Mouse (Mus musculus): ENCODE results near the gene Gm49366. TPM values are rescaled to one million over a fixed set of nuclear protein-coding genes. Genes with fewer than 3 reads are reported as not detected.
"Not testable (repeated sequence)": the region's sequence is repeated elsewhere in the genome, so short reads cannot be mapped to it uniquely, and the experiment has no call there.

Gm49366 gene
- polyA plus RNA-seq (2012; rRNA removed), result not detected in 2 replicates

- peak within 1 kb of the TSS; percentile 78 for H3K27ac ChIP-seq (ENCODE audit: insufficient read depth, low read depth, low read length)
- peak within 1 kb of the TSS; percentile 79 for H3K4me3 ChIP-seq (ENCODE audit: low read depth, low read length)
- peaks cover 13% of the 10 kb centered on the region; the same call in 1 of the 2 replicates for H3K4me1 ChIP-seq (ENCODE audit: control insufficient read depth, insufficient read depth, insufficient read length, low read length)
- 5% methylated on average over 39 of the region's 39 CpGs for WGBS
- not testable (repeated sequence) for H3K36me3 ChIP-seq (ENCODE audit: control insufficient read depth, insufficient read depth, low read length); H3K27me3 ChIP-seq (ENCODE audit: control insufficient read depth, insufficient read depth, low read length)
Observed at GRCm38 (mm10) chr12:84038691-84039111, at the start of gene Gm49366. TSS of gene Gm49366 (plus strand) at chr12:84038935.

- TF ChIP-seq CTCF (IDR thresholded peaks at IDR 0.05; ENCODE audit: extremely low read depth, insufficient read length, insufficient replicate concordance, low read depth, low read length), result no peak
- no peak for TF ChIP-seq POLR2A (IDR thresholded peaks at IDR 0.05; ENCODE audit: low read depth, low read length)
- Histone ChIP-seq H3K36me3 (ENCODE audit: control insufficient read depth, insufficient read depth, low read length) (0 out of 2 replicates have a peak, but pooled peaks cover 2% of the 10 kb centered on the region), H3K4me3 (ENCODE audit: low read depth, low read length) (no peak overlapping the region), H3K27ac (ENCODE audit: insufficient read depth, low read depth, low read length) (no peak overlapping the region), H3K27me3 (ENCODE audit: control insufficient read depth, insufficient read depth, low read length) (no peaks in the 10 kb centered on the region), H3K4me1 (ENCODE audit: control insufficient read depth, insufficient read depth, insufficient read length, low read length) (no peaks in the 10 kb centered on the region)
- 95% methylated on average over 4 of the region's 4 CpGs for whole genome bisulfite sequencing
Observed at GRCm38 (mm10) chr12:83989378-83989777, 49.4 kb upstream of the Gm49366 start.

DNA sequence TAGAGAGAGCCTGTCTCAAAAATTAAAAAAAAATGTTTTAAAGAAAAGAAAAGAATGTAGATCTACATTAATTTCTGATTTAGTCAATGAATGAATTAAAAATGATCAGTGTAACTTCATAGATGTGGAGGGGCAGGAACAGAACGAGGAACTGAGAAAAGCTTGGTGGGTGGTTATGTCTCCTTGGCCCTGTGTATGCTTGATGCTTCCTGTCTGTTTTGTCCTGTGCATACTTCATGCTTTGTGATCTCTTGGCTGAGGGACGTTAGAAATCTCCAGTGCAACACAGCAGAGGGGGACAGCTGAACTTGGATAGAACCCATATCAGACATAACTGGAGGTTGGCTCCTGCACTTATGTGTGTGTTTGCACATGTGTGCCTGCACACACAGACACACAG, 41.5 kb upstream of the Gm49366 start:
- no peak overlapping the region for H3K27ac ChIP-seq (ENCODE audit: insufficient read depth, low read depth, low read length)
- H3K4me3 ChIP-seq (ENCODE audit: low read depth, low read length), result no peak overlapping the region
- 69% methylated on average over 2 of the region's 2 CpGs for WGBS
- 0 out of 2 replicates have a peak, but pooled peaks cover 2% of the 10 kb centered on the region for H3K36me3 ChIP-seq (ENCODE audit: control insufficient read depth, insufficient read depth, low read length)
- no peaks in the 10 kb centered on the region for H3K27me3 ChIP-seq (ENCODE audit: control insufficient read depth, insufficient read depth, low read length)
- no peak for TF ChIP-seq POLR2A (IDR thresholded peaks at IDR 0.05; ENCODE audit: low read depth, low read length)
- TF ChIP-seq CTCF (IDR thresholded peaks at IDR 0.05; ENCODE audit: extremely low read depth, insufficient read length, insufficient replicate concordance, low read depth, low read length), result no peak
- H3K4me1 ChIP-seq (ENCODE audit: control insufficient read depth, insufficient read depth, insufficient read length, low read length), result peaks cover 6% of the 10 kb centered on the region; the same call in 1 of the 2 replicates

DNA sequence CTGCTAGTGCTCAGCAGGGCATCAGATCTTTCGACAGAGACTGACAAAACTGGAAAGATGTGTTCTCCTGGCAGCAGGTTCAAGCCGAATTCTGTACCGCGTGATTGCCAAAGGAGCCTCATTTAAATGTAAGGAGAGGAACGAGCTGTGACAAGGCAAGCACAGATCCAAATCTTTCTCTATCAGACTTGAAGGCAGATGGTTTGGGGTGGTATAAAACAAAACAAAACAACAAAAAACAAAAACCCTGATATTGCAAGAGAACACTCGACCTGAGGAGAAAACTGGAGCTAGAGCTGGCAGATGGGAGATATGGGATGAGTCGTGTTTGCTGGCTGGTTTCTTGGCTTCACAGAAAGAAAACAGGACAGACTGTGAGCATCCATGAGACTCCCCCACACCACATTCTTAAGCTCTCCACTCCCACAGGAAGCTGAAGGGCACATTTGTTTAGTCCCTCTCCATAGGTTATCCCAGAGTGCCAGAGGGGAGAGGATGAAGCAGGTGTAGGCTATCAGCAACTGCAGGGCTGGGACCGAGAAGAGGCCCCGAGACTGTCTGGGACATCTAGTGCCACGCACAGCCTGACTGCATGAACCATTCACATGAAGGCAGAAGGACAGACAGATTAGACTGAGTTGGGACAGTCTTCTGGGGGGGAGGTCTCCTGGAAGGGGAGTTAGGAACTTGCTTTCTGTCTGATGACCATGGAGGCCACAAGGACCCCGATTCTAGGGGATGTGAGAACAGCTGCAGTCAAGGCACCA, 40.2 kb upstream of the Gm49366 start:
- 34% methylated on average over 11 of the region's 11 CpGs for WGBS
- Histone ChIP-seq H3K4me1 (ENCODE audit: control insufficient read depth, insufficient read depth, insufficient read length, low read length) (peaks cover 6% of the 10 kb centered on the region; the same call in 1 of the 2 replicates), H3K27ac (ENCODE audit: insufficient read depth, low read depth, low read length) (no peak overlapping the region), H3K36me3 (ENCODE audit: control insufficient read depth, insufficient read depth, low read length) (no peaks in the 10 kb centered on the region), H3K27me3 (ENCODE audit: control insufficient read depth, insufficient read depth, low read length) (no peaks in the 10 kb centered on the region), H3K4me3 (ENCODE audit: low read depth, low read length) (no peak overlapping the region)
- TF ChIP-seq CTCF (IDR thresholded peaks at IDR 0.05; ENCODE audit: extremely low read depth, insufficient read length, insufficient replicate concordance, low read depth, low read length) (no peak), POLR2A (IDR thresholded peaks at IDR 0.05; ENCODE audit: low read depth, low read length) (no peak)

- 10% methylated on average over 8 of the region's 8 CpGs for WGBS
Observed at GRCm38 (mm10) chr12:83999237-83999636, 39.5 kb upstream of the Gm49366 start.

GRCm38 (mm10) chr12:84000418-84000817, 38.3 kb upstream of the Gm49366 start:
- 21% methylated on average over 3 of the region's 3 CpGs for whole genome bisulfite sequencing
- no peak overlapping the region for H3K4me3 ChIP-seq (ENCODE audit: low read depth, low read length)
- no peaks in the 10 kb centered on the region for H3K36me3 ChIP-seq (ENCODE audit: control insufficient read depth, insufficient read depth, low read length)
- peaks cover 6% of the 10 kb centered on the region; the same call in 1 of the 2 replicates for H3K4me1 ChIP-seq (ENCODE audit: control insufficient read depth, insufficient read depth, insufficient read length, low read length)
- H3K27me3 ChIP-seq (ENCODE audit: control insufficient read depth, insufficient read depth, low read length), result no peaks in the 10 kb centered on the region
- TF ChIP-seq CTCF (IDR thresholded peaks at IDR 0.05; ENCODE audit: extremely low read depth, insufficient read length, insufficient replicate concordance, low read depth, low read length), result no peak
- TF ChIP-seq POLR2A (IDR thresholded peaks at IDR 0.05; ENCODE audit: low read depth, low read length), result no peak
- H3K27ac ChIP-seq (ENCODE audit: insufficient read depth, low read depth, low read length), result no peak overlapping the region

More at GRCm38 (mm10) chr12:83999237-83999636, 39.5 kb upstream of the Gm49366 start:
- H3K36me3 ChIP-seq (ENCODE audit: control insufficient read depth, insufficient read depth, low read length); H3K4me1 ChIP-seq (ENCODE audit: control insufficient read depth, insufficient read depth, insufficient read length, low read length); H3K27ac ChIP-seq (ENCODE audit: insufficient read depth, low read depth, low read length); H3K4me3 ChIP-seq (ENCODE audit: low read depth, low read length); H3K27me3 ChIP-seq (ENCODE audit: control insufficient read depth, insufficient read depth, low read length): not testable (repeated sequence)

DNA sequence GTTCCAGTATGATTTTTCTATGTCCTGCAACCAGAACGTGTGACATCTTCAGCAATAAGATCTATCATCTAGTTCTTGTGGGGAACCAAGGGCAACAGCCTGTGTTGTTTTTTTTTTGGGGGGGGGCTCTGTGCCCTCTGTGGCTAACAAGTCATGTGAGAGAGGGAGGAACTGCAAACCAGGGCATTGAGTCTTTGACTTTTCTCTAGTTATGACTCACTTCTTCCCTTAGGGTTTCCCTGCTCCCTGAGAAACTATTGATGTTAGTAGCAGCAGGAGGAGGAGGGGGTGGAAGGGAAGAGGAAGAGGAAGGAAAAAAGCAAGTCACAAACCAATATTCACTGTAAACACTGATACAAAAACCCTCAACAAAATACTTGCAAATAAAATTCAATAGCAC, 34.9 kb upstream of the Gm49366 start:
- peaks cover 4% of the 10 kb centered on the region; the same call in 1 of the 2 replicates for H3K4me1 ChIP-seq (ENCODE audit: control insufficient read depth, insufficient read depth, insufficient read length, low read length)
- H3K27me3 ChIP-seq (ENCODE audit: control insufficient read depth, insufficient read depth, low read length), result no peaks in the 10 kb centered on the region
- H3K36me3 ChIP-seq (ENCODE audit: control insufficient read depth, insufficient read depth, low read length), result no peaks in the 10 kb centered on the region
- TF ChIP-seq POLR2A (IDR thresholded peaks at IDR 0.05; ENCODE audit: low read depth, low read length), result no peak
- no peak for TF ChIP-seq CTCF (IDR thresholded peaks at IDR 0.05; ENCODE audit: extremely low read depth, insufficient read length, insufficient replicate concordance, low read depth, low read length)
- H3K4me3 ChIP-seq (ENCODE audit: low read depth, low read length), result no peak overlapping the region
- WGBS, result 82% methylated on average over 1 of the region's 1 CpGs
- no peak overlapping the region for H3K27ac ChIP-seq (ENCODE audit: insufficient read depth, low read depth, low read length)
